Mouse (Mus musculus) embryonic fibroblast, embryonic 13.5 days (primary cell): ENCODE measurements around the gene Olfr92.
"Not testable (repeated sequence)": the region's sequence is repeated elsewhere in the genome, so short reads cannot be mapped to it uniquely, and the experiment has no call there.

Experiments
- CTCF ChIP-seq: IDR thresholded peaks from 2 replicates; pipeline ENCODE4 v1.5.1; 2011; ENCODE audit warnings: mild to moderate bottlenecking, control low read depth, low read length, moderate library complexity, borderline replicate concordance; ENCODE audit not compliant: insufficient read depth
- POLR2A ChIP-seq: IDR thresholded peaks from 2 replicates; pipeline ENCODE4 v1.6.1; 2011; ENCODE audit warnings: low read depth, mild to moderate bottlenecking, control low read depth, low read length, moderate library complexity

DNA sequence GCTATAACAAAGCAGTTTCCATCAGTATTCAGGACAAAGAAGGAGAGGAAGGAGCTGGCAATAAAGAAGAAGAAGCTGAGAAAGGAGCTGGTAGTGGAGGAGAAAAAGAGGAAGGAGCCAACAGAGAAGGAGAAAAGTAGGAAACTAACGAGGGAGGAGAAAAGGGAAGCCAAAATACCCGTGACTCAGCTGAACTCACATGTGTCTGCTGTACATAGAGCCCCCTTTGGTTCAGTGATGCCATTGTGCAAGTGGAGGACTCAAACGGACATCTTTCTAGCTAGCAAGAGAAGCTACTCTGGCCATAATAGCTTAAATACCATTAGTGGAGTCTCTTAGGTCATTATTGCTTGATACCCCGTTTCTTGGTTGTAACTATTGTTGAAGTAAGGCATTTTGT lies 11.5 kb upstream of the Olfr92 start:
- TF ChIP-seq CTCF, POLR2A: not testable (repeated sequence)
